Mouse (Mus musculus): Measurements from ENCODE around the gene Naa38.

DNA sequence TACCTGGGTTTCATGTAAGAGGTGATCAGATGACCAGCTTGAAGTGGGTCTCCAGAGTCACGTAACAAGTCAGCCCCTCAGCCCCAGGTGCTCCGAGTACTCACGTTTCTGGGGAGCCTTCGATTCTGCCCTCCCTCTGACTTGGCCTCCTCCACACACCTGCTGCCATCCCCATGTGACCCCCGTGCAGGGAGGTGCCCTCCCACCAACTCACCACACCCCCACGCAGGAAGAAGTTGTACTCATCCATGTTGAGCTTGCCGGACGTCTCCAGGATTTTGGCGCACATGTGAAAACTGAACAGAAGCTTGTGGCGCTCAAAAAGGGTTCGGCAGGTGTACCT lies 37.3 kb downstream of the Naa38 start:
- TF ChIP-seq CTCF (IDR thresholded peaks at IDR 0.05; ENCODE audit: extremely low read depth, insufficient read depth, insufficient read length, insufficient replicate concordance), result no peak
- TF ChIP-seq POLR2A (IDR thresholded peaks at IDR 0.05; ENCODE audit: low read depth, low read length), result no peak

All from spleen, adult 2 months (tissue).